Mouse (Mus musculus) intestine, embryonic 16.5 days (tissue): ENCODE measurements around the gene Itgb5. TPM values are rescaled to one million over a fixed set of nuclear protein-coding genes. Genes with fewer than 3 reads are reported as not detected.

ENCODE experiments used
- ATAC-seq: fragments of 200-750 bp; cut with Nextera tagmentation; 2 replicates; pipeline ENCODE4 v1.8.0; 2017; ENCODE audit warnings: moderate TSS enrichment, moderate library complexity
- H3K27ac ChIP-seq: fragments of 300-500 bp; sonication (generic); 2 replicates; pipeline ENCODE4 v1.5.1; 2014; ENCODE audit warnings: mild to moderate bottlenecking, low read length
- H3K27me3 ChIP-seq: fragments of 300-500 bp; sonication (generic); replicated peaks from 2 replicates; pipeline ENCODE4 v1.6.1; 2014; ENCODE audit warnings: low read length, control low read depth, mixed read lengths; ENCODE audit not compliant: control insufficient read depth, insufficient read depth
- H3K36me3 ChIP-seq: fragments of 300-500 bp; sonication (generic); 2 replicates; pipeline ENCODE4 v1.6.1; 2014; ENCODE audit warnings: low read length, control low read depth; ENCODE audit not compliant: control insufficient read depth, insufficient read depth
- H3K4me1 ChIP-seq: fragments of 300-500 bp; sonication (generic); 2 replicates; pipeline ENCODE4 v1.6.1; 2014; ENCODE audit warnings: low read length, control low read depth, mixed read lengths; ENCODE audit not compliant: control insufficient read depth, insufficient read depth
- H3K4me2 ChIP-seq: fragments of 300-500 bp; sonication (generic); 2 replicates; pipeline ENCODE4 v1.6.1; 2014; ENCODE audit warnings: low read depth, low read length, control low read depth
- H3K4me3 ChIP-seq: fragments of 300-500 bp; sonication (generic); 2 replicates; pipeline ENCODE4 v1.5.1; 2014; ENCODE audit warnings: mild to moderate bottlenecking, low read length
- H3K9ac ChIP-seq: fragments of 300-500 bp; sonication (generic); 2 replicates; pipeline ENCODE4 v1.6.1; 2014; ENCODE audit warnings: low read depth, low read length
- H3K9me3 ChIP-seq: fragments of 300-500 bp; sonication (generic); 2 replicates; pipeline ENCODE4 v1.6.1; 2016; ENCODE audit warnings: low read length, control low read depth; ENCODE audit not compliant: control insufficient read depth
- WGBS: fragments of 180-500 bp; shearing (Covaris S2); extraction: QIAGEN DNeasy Blood & Tissue Kit; methylation state at CpG from one replicate; pipeline ENCODE4 v1.1.7; 2014; 5-methylcytosine and 5-hydroxymethylcytosine counted together
- polyA plus RNA-seq: library from polyadenylated mRNA; unstranded; fragments of >200 nt; fragmentation: Nextera tagmentation; extraction: Ambion mirVana; gene quantifications from 2 replicates; pipeline ENCODE4 v1.2.1, GENCODE M21; 2015

The Itgb5 gene
- polyA plus RNA-seq, 1 experiment from 2014 or later: 9.3 TPM

- Histone ChIP-seq H3K36me3 (no peaks in the 10 kb centered on the region), H3K4me2 (no peak overlapping the region), H3K9me3 (no peaks in the 10 kb centered on the region), H3K4me3 (no peak overlapping the region), H3K9ac (no peak overlapping the region), H3K4me1 (peaks cover 23% of the 10 kb centered on the region), H3K27ac (no peak overlapping the region), H3K27me3 (no peaks in the 10 kb centered on the region)
- 75% methylated on average over 7 of the region's 7 CpGs for WGBS
- no peak for ATAC-seq
These were observed 116.6 kb downstream of the Itgb5 start for GRCm38 (mm10) chr16:33946021-33946420.

DNA sequence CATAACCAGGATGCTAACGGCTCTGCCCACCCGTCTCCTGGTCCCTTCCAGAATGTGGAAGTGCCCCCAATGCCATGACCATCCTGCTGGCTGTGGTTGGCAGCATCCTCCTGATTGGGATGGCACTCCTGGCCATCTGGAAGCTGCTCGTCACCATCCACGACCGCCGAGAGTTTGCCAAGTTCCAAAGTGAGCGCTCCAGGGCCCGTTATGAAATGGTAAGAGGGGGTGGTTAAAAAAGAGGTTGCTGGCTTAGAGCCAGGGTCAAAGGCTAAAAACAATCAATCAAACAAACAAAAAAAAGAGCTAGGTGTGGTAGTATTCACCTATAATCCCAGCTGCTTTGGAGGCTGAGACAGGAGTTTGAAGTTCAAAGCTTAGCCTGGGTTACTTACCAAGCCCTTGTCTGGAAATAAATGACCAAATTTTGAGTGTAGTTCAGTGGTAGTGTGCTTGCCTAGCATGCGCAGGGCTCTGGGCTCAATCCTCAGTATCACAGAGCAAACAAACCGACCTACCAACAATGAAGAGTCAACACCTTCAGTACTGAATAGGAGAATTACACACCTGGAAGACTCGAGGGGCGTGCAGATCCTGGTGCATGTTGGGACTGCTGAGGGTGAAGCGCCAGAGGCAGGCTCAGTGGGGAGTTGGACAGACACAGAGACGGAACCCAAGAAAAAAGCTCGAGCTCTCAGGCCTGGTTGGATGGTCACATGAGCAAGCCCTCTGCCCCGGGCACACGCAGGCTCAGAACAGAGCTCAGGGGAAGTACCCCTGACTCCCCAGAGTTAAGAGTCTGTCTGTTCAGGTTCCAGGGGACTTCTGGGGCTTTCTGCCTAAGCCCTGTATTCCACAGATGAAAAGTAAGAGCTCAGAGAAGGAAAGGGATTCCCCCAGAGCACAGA lies 118.5 kb downstream of the Itgb5 start:
- 67% methylated on average over 17 of the region's 17 CpGs for WGBS
- Histone ChIP-seq H3K9me3 (no peaks in the 10 kb centered on the region), H3K36me3 (no peaks in the 10 kb centered on the region), H3K9ac (no peak overlapping the region), H3K4me1 (peaks cover 7% of the 10 kb centered on the region; the same call in 1 of the 2 replicates), H3K4me2 (no peak overlapping the region), H3K27me3 (no peaks in the 10 kb centered on the region), H3K4me3 (no peak overlapping the region), H3K27ac (no peak overlapping the region)
- ATAC-seq: no peak

GRCm38 (mm10) chr16:33950386-33950785 lies 120.9 kb downstream of the Itgb5 start:
- WGBS: 81% methylated on average over 6 of the region's 6 CpGs
- peak; percentile 10; the same call in 1 of the 2 replicates for ATAC-seq
- Histone ChIP-seq H3K4me1 (no peaks in the 10 kb centered on the region), H3K4me3 (no peak overlapping the region), H3K9ac (no peak overlapping the region), H3K27me3 (no peaks in the 10 kb centered on the region), H3K27ac (no peak overlapping the region), H3K4me2 (no peak overlapping the region), H3K9me3 (no peaks in the 10 kb centered on the region), H3K36me3 (peaks cover 11% of the 10 kb centered on the region; the same call in 1 of the 2 replicates)

GRCm38 (mm10) chr16:33950830-33951229 lies 121.4 kb downstream of the Itgb5 start:
- whole genome bisulfite sequencing: 15% methylated on average over 4 of the region's 4 CpGs
- Histone ChIP-seq H3K27ac (no peak overlapping the region), H3K36me3 (peaks cover 15% of the 10 kb centered on the region), H3K4me3 (no peak overlapping the region), H3K4me1 (no peaks in the 10 kb centered on the region), H3K4me2 (no peak overlapping the region), H3K27me3 (no peaks in the 10 kb centered on the region), H3K9ac (no peak overlapping the region), H3K9me3 (no peaks in the 10 kb centered on the region)
- ATAC-seq: peak; percentile 79

DNA sequence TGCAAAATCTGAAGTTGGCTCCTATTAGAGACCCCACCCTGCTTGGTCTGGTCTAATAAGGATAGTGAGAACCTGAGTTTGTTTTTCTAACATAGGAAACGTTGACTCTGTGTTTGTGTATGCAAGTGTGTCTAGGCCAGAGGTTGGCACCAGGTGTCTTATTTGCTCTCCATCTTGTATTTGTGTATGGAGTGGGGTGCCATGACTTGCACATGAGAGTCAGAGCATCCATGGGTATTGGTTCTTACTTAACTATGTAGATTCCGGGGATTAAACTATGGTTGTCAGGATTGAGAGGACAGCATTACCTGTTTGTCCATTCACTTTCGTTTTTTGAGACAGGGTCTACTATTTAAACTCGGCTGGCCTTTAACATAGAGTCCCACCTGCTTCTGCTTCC lies 123.5 kb downstream of the Itgb5 start:
- ATAC-seq: no peak
- Histone ChIP-seq H3K27ac (no peak overlapping the region), H3K27me3 (no peaks in the 10 kb centered on the region), H3K4me1 (no peaks in the 10 kb centered on the region), H3K4me2 (no peak overlapping the region), H3K36me3 (peaks cover 23% of the 10 kb centered on the region), H3K9ac (no peak overlapping the region), H3K9me3 (no peaks in the 10 kb centered on the region), H3K4me3 (no peak overlapping the region)
- WGBS: 77% methylated on average over 4 of the region's 4 CpGs

DNA sequence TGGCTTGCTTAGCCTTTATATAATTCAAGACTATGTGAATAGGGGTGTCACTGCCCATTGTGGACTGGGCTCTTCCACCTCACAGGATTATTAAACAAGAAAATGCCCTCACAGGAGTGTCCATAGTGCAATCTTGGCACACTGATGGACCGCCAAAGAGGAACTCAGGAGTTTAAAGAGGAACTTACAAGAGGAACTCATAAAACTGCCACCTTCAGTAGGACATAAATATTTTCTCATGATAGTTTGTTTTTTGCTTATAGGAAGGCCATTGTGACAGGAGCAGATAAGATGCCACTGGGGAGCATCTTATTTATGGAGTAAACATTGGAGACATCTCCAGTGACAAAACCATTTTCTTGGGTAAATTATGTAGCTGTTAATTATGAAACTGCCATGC lies 125.3 kb downstream of the Itgb5 start:
- WGBS: 93% methylated on average over 1 of the region's 1 CpGs
- H3K36me3 ChIP-seq: peaks cover 27% of the 10 kb centered on the region
- H3K4me2 ChIP-seq: no peak overlapping the region
- H3K9me3 ChIP-seq: no peaks in the 10 kb centered on the region
- no peak overlapping the region for H3K27ac ChIP-seq
- H3K4me3 ChIP-seq: no peak overlapping the region
- no peaks in the 10 kb centered on the region for H3K27me3 ChIP-seq
- ATAC-seq: no peak
- no peaks in the 10 kb centered on the region for H3K4me1 ChIP-seq
- H3K9ac ChIP-seq: no peak overlapping the region

DNA sequence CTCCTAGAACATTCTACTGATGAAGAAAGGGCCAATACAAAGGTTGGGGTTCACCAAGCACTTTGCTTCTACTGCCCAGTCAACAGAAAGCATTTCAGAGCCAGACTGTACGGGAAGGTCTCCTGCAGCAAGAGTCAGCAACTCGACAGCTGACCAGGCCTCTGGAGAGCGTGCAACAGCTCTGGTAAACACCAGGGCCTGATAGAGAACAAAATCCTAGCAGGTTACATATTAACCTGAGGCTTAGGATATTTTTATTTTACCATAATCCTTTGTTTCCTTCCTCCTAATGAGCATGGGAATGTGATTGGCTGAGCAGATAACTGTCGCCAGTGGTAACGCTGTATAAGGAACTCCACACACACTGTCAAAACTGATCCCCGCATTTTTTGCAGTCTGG lies 134.0 kb downstream of the Itgb5 start:
- Histone ChIP-seq H3K4me2 (no peak overlapping the region), H3K9me3 (no peaks in the 10 kb centered on the region), H3K9ac (no peak overlapping the region), H3K27ac (no peak overlapping the region), H3K27me3 (no peaks in the 10 kb centered on the region), H3K36me3 (peaks cover 7% of the 10 kb centered on the region; the same call in 1 of the 2 replicates), H3K4me1 (peaks cover 7% of the 10 kb centered on the region), H3K4me3 (no peak overlapping the region)
- 58% methylated on average over 6 of the region's 6 CpGs for WGBS
- ATAC-seq: peak; percentile 73

GRCm38 (mm10) chr16:33965878-33966537 lies 136.5 kb downstream of the Itgb5 start:
- Histone ChIP-seq H3K9me3 (no peaks in the 10 kb centered on the region), H3K4me3 (peak overlapping the region; percentile 92), H3K4me2 (peak overlapping the region; percentile 85), H3K27ac (peak overlapping the region; percentile 68; the same call in 1 of the 2 replicates), H3K4me1 (peaks cover 7% of the 10 kb centered on the region), H3K36me3 (peaks cover 3% of the 10 kb centered on the region; the same call in 1 of the 2 replicates), H3K9ac (peak overlapping the region; percentile 90), H3K27me3 (no peaks in the 10 kb centered on the region)
- WGBS: 8% methylated on average over 15 of the region's 15 CpGs
- peak; percentile 13; the same call in 1 of the 2 replicates for ATAC-seq

DNA sequence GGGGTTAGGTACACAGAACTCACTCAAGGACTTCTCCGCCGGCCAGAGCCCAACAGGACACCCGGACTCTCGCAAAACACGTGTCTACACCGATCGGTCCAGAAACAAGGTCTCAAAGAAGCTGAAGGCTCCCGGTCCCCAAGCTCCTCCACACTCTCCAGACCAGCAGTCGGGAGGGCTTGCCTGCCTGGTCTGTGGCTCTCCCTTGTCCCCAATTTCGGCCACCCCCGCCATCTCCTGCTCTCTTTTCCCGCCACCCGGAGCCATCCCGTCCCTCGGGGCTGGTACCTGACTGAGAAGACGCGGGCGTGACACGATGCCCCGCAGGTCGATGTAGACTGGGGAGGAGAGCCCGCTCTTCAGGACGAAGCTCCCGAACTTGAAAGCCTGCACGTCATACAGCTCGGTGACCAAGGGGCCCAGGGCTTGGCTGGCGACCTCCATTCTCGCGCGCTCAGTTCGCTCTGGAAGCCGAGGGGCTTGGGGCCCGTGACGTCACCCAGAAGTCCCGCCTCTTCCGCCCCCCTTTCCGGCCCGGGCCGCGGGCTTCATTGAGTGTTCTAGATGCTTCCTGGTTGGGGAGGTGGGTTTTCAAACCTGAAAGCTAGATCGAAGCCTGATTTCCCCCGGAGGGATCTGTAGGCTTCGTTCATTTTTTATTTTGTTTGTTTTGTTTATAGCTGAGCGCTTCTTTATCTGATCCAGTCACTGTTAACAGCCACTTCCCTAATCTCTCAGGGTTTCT lies 137.2 kb downstream of the Itgb5 start, which contains the start of gene Umps:
TSS of gene Umps (minus strand) at position 501 of the 745 bp plus-strand sequence.
- peak within 1 kb of the TSS; percentile 90 for H3K9ac ChIP-seq
- ATAC-seq: peak; percentile 89
- WGBS: under 1% methylated on average over 44 of the region's 44 CpGs
- no peaks in the 10 kb centered on the region for H3K9me3 ChIP-seq
- peaks cover 7% of the 10 kb centered on the region for H3K4me1 ChIP-seq
- H3K4me3 ChIP-seq: peak within 1 kb of the TSS; percentile 92
- peak within 1 kb of the TSS; percentile 85 for H3K4me2 ChIP-seq
- H3K27me3 ChIP-seq: no peaks in the 10 kb centered on the region
- peak within 1 kb of the TSS; percentile 68 for H3K27ac ChIP-seq
- H3K36me3 ChIP-seq: 0 out of 2 replicates have a peak, but pooled peaks cover 3% of the 10 kb centered on the region
